In the genomic region with DNA sequence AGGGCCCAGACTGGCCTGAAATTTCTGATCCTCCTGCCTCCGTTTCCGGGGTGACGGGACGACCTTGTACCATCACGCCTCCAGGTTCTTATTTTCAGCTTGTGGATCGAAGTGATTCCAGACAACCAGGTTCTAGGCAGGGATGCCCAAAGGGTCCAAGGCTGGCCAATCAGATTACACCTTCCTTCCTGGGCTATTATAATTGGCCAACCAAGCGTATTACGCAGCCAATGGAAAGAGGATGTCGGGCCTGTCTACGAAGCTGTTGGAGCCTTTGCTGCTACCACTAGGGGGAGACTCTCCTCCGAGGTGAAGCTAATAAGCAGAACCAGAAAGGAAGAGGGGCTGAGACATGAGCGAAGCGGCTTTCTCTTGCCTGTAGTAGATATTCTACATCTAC, we compare ENCODE assay signal across 9 mouse cellular contexts. TPM values are rescaled to one million over a fixed set of nuclear protein-coding genes. Genes with fewer than 3 reads are reported as not detected.
DNase-seq lines count a peak whose midpoint lies in the region; ATAC-seq and TF ChIP-seq lines count a peak whose summit lies in the region.
"Had no signal": no experiment of that assay in that cellular context is flagged by ENCODE, and none has a peak within 500 bp of the region (broad histone marks: within the 10 kb centered on the region; RNA-seq: fewer than 3 reads in every experiment).

No protein-coding gene starts in this region.

- peak; percentile 54 for DNase-seq in G1E (ENCODE audit: low spot score)
- peak; percentile 70 for DNase-seq in c-Kit-positive CD71-positive TER-119-negative erythroid progenitor cells, embryonic 14.5 days (ENCODE audit: low read depth)
- peak; percentile 54 to 77 for DNase-seq in heart, postnatal 14 days
- DNase-seq in kidney, postnatal 4 days = peak; percentile 79 to 90

- H3K27ac ChIP-seq in forebrain, embryonic 13.5 days = no peak overlapping the region
- no peak overlapping the region for H3K27ac ChIP-seq in liver, embryonic 15.5 days (replicated peaks)
- no peak overlapping the region for H3K27ac ChIP-seq in neural tube, embryonic 12.5 days
- H3K27ac ChIP-seq in testis, adult 2 months (ENCODE audit: control insufficient read depth, insufficient read depth, low read depth, low read length) = no peak overlapping the region

- no peaks in the 10 kb centered on the region for H3K36me3 ChIP-seq in G1E (replicated peaks)
- no peaks in the 10 kb centered on the region for H3K36me3 ChIP-seq in forebrain, embryonic 13.5 days (ENCODE audit: poor library complexity, severe bottlenecking)
- no peaks in the 10 kb centered on the region for H3K36me3 ChIP-seq in liver, embryonic 15.5 days (replicated peaks)
- H3K36me3 ChIP-seq in neural tube, embryonic 12.5 days = no peaks in the 10 kb centered on the region
- no peaks in the 10 kb centered on the region for H3K36me3 ChIP-seq in testis, adult 2 months (ENCODE audit: control insufficient read depth, insufficient read depth, low read length)

- H3K9me3 ChIP-seq in G1E (replicated peaks) = no peaks in the 10 kb centered on the region
- H3K9me3 ChIP-seq in forebrain, embryonic 13.5 days (replicated peaks) = no peaks in the 10 kb centered on the region
- no peaks in the 10 kb centered on the region for H3K9me3 ChIP-seq in liver, embryonic 15.5 days (replicated peaks)
- no peaks in the 10 kb centered on the region for H3K9me3 ChIP-seq in neural tube, embryonic 12.5 days

- 0 out of 2 replicates have a peak, but pooled peaks have one; percentile 15 for ATAC-seq in G1E (ENCODE audit: extremely low read depth, insufficient number of reproducible peaks, low FRiP score, poor library complexity, severe bottlenecking)
- peak; percentile 92 for ATAC-seq in forebrain, embryonic 13.5 days
- ATAC-seq in liver, embryonic 15.5 days (ENCODE audit: insufficient read depth) = 0 out of 2 replicates have a peak, but pooled peaks have one; percentile 44
- peak; percentile 92 for ATAC-seq in neural tube, embryonic 12.5 days (ENCODE audit: low FRiP score, low read depth)

- TF ChIP-seq CTCF in G1E (IDR thresholded peaks at IDR 0.05; ENCODE audit: low read depth, low read length) = peak; percentile 75
- peak; percentile 86; the same call in 1 of the 2 replicates for TF ChIP-seq CTCF in testis, adult 2 months (IDR thresholded peaks at IDR 0.05; ENCODE audit: control insufficient read depth, insufficient read depth, insufficient replicate concordance, low read depth, low read length)

- no peak overlapping the region for H3K9ac ChIP-seq in forebrain, embryonic 13.5 days
- no peak overlapping the region for H3K9ac ChIP-seq in liver, embryonic 15.5 days
- no peak overlapping the region for H3K9ac ChIP-seq in neural tube, embryonic 12.5 days

- peaks cover 14% of the 10 kb centered on the region for H3K4me1 ChIP-seq in G1E (ENCODE audit: insufficient read depth, low read depth, low read length)
- H3K4me1 ChIP-seq in forebrain, embryonic 13.5 days = peaks cover 33% of the 10 kb centered on the region
- H3K4me1 ChIP-seq in liver, embryonic 15.5 days (replicated peaks) = peaks cover 4% of the 10 kb centered on the region; the same call in 1 of the 2 replicates
- H3K4me1 ChIP-seq in neural tube, embryonic 12.5 days = peaks cover 9% of the 10 kb centered on the region; the same call in 1 of the 2 replicates
- peaks cover 13% of the 10 kb centered on the region for H3K4me1 ChIP-seq in testis, adult 2 months (ENCODE audit: control insufficient read depth, insufficient read depth, low read length)

- intact Hi-C loops in heart, postnatal 14 days (cut with DNase I) = no loop called here

- H3K27me3 ChIP-seq in G1E (ENCODE audit: insufficient read depth, low read length) = peaks cover 38% of the 10 kb centered on the region
- H3K27me3 ChIP-seq in forebrain, embryonic 13.5 days = peaks cover 21% of the 10 kb centered on the region
- peaks cover 41% of the 10 kb centered on the region for H3K27me3 ChIP-seq in liver, embryonic 15.5 days
- peaks cover 34% of the 10 kb centered on the region for H3K27me3 ChIP-seq in neural tube, embryonic 12.5 days (replicated peaks)
- H3K27me3 ChIP-seq in testis, adult 2 months (ENCODE audit: control insufficient read depth, insufficient read depth, low read length) = no peaks in the 10 kb centered on the region

- H3K4me2 ChIP-seq in forebrain, embryonic 13.5 days = peak overlapping the region; percentile 47
- no peak overlapping the region for H3K4me2 ChIP-seq in liver, embryonic 15.5 days
- peak overlapping the region; percentile 50 for H3K4me2 ChIP-seq in neural tube, embryonic 12.5 days (replicated peaks)

- no peak for TF ChIP-seq POLR2A in testis, adult 2 months (IDR thresholded peaks at IDR 0.05; ENCODE audit: control insufficient read depth, low read depth, low read length)

- H3K4me3 ChIP-seq in G1E (ENCODE audit: low read depth, low read length) = no peak overlapping the region
- H3K4me3 ChIP-seq in forebrain, embryonic 13.5 days = peak overlapping the region; percentile 21
- H3K4me3 ChIP-seq in liver, embryonic 15.5 days (replicated peaks) = no peak overlapping the region
- H3K4me3 ChIP-seq in neural tube, embryonic 12.5 days = no peak overlapping the region
- peak overlapping the region; percentile 32 for H3K4me3 ChIP-seq in testis, adult 2 months (ENCODE audit: control insufficient read depth, low read depth, low read length)
- H3K4me3 ChIP-seq: myocyte had no signal

- 5% methylated on average over 13 of the region's 13 CpGs for WGBS in forebrain, embryonic 13.5 days
- WGBS in liver, embryonic 15.5 days (ENCODE audit: insufficient replicate concordance) = 8% methylated on average over 13 of the region's 13 CpGs
- WGBS in neural tube, embryonic 12.5 days = 7% methylated on average over 13 of the region's 13 CpGs

RNA-seq across cellular contexts. Expression of gene Sdhaf1, which starts 8.2 kb away (rescaled TPM):
- total RNA-seq in G1E (2014; fragmentation: Nextera tagmentation) = 4.1 and 4.3 TPM in 2 replicates
- total RNA-seq in G1E (2017) = 8.9 and 11.4 TPM in 2 replicates
- polyA plus RNA-seq in G1E (2012) = 9.2 and 11.7 TPM in 2 replicates
- polyA plus RNA-seq in forebrain, embryonic 13.5 days (2015; fragmentation: Nextera tagmentation; extraction: Ambion mirVana) = 24.2 and 24.7 TPM in 2 replicates
- total RNA-seq in heart, postnatal 14 days (2021) = 10 to 100 TPM; 12.1 to 12.8 TPM
- polyA plus RNA-seq in liver, embryonic 15.5 days (2015; fragmentation: Nextera tagmentation; extraction: Ambion mirVana) = 4.3 and 5.1 TPM in 2 replicates
- polyA plus RNA-seq in neural tube, embryonic 12.5 days (2016; fragmentation: Nextera tagmentation; extraction: Ambion mirVana) = 25.9 and 26.7 TPM in 2 replicates
- polyA plus RNA-seq in testis, adult 2 months (2012; rRNA removed) = 6.1 and 6.5 TPM in 2 replicates

RNA-seq across cellular contexts. Expression of gene E130208F15Rik, which starts 10.3 kb away (rescaled TPM):
- total RNA-seq in G1E (2014; fragmentation: Nextera tagmentation) = 1.3 and 1.6 TPM in 2 replicates
- 2.3 and 2.4 TPM in 2 replicates for total RNA-seq in G1E (2017)
- polyA plus RNA-seq in G1E (2012) = 0.49 and 0.85 TPM in 2 replicates
- polyA plus RNA-seq in forebrain, embryonic 13.5 days (2015; fragmentation: Nextera tagmentation; extraction: Ambion mirVana) = not detected in 2 replicates
- total RNA-seq in heart, postnatal 14 days (2021) = under 1 TPM; 0.85 to 0.88 TPM
- 1.4 and 2.0 TPM in 2 replicates for polyA plus RNA-seq in liver, embryonic 15.5 days (2015; fragmentation: Nextera tagmentation; extraction: Ambion mirVana)
- not detected in 2 replicates for polyA plus RNA-seq in neural tube, embryonic 12.5 days (2016; fragmentation: Nextera tagmentation; extraction: Ambion mirVana)
- 0.18 and 0.28 TPM in 2 replicates for polyA plus RNA-seq in testis, adult 2 months (2012; rRNA removed)

RNA-seq across cellular contexts. Expression of gene Syne4, which starts 17.3 kb away (rescaled TPM):
- total RNA-seq in G1E (2014; fragmentation: Nextera tagmentation) = 2.1 and 5.4 TPM in 2 replicates
- total RNA-seq in G1E (2017) = 1.0 and 2.6 TPM in 2 replicates
- 2.8 and 4.0 TPM in 2 replicates for polyA plus RNA-seq in G1E (2012)
- polyA plus RNA-seq in forebrain, embryonic 13.5 days (2015; fragmentation: Nextera tagmentation; extraction: Ambion mirVana) = 9.2 and 12.7 TPM in 2 replicates
- 1 to 10 TPM; 1.4 to 1.8 TPM for total RNA-seq in heart, postnatal 14 days (2021)
- 15.7 and 20.2 TPM in 2 replicates for polyA plus RNA-seq in liver, embryonic 15.5 days (2015; fragmentation: Nextera tagmentation; extraction: Ambion mirVana)
- polyA plus RNA-seq in neural tube, embryonic 12.5 days (2016; fragmentation: Nextera tagmentation; extraction: Ambion mirVana) = 21.8 and 24.3 TPM in 2 replicates
- polyA plus RNA-seq in testis, adult 2 months (2012; rRNA removed) = 7.4 and 9.6 TPM in 2 replicates

RNA-seq across cellular contexts. Expression of gene Alkbh6, which starts 23.4 kb away (rescaled TPM):
- total RNA-seq in G1E (2014; fragmentation: Nextera tagmentation) = 17.2 and 22.1 TPM in 2 replicates
- total RNA-seq in G1E (2017) = 18.5 and 24.1 TPM in 2 replicates
- 44.2 and 52.2 TPM in 2 replicates for polyA plus RNA-seq in G1E (2012)
- polyA plus RNA-seq in forebrain, embryonic 13.5 days (2015; fragmentation: Nextera tagmentation; extraction: Ambion mirVana) = 101 and 102 TPM in 2 replicates
- 10 to 100 TPM; 22.0 to 23.0 TPM for total RNA-seq in heart, postnatal 14 days (2021)
- 15.9 and 16.5 TPM in 2 replicates for polyA plus RNA-seq in liver, embryonic 15.5 days (2015; fragmentation: Nextera tagmentation; extraction: Ambion mirVana)
- 93.4 and 95.9 TPM in 2 replicates for polyA plus RNA-seq in neural tube, embryonic 12.5 days (2016; fragmentation: Nextera tagmentation; extraction: Ambion mirVana)
- polyA plus RNA-seq in testis, adult 2 months (2012; rRNA removed) = 36.5 and 38.0 TPM in 2 replicates

RNA-seq across cellular contexts. Expression of gene Lrfn3, which starts 30.7 kb away (rescaled TPM):
- total RNA-seq in G1E (2014; fragmentation: Nextera tagmentation) (not detected in 2 replicates), G1E (2017) (0.11 and 0.12 TPM in 2 replicates)
- polyA plus RNA-seq in G1E (2012) = not detected in 2 replicates
- polyA plus RNA-seq in forebrain, embryonic 13.5 days (2015; fragmentation: Nextera tagmentation; extraction: Ambion mirVana) = 8.1 and 9.7 TPM in 2 replicates
- total RNA-seq in heart, postnatal 14 days (2021) = 1 to 10 TPM in 1 of 2 experiments, under 1 TPM in 1; 0.83 to 1.2 TPM
- polyA plus RNA-seq in liver, embryonic 15.5 days (2015; fragmentation: Nextera tagmentation; extraction: Ambion mirVana) = 1.9 and 2.0 TPM in 2 replicates
- 10.7 and 11.1 TPM in 2 replicates for polyA plus RNA-seq in neural tube, embryonic 12.5 days (2016; fragmentation: Nextera tagmentation; extraction: Ambion mirVana)
- 0.27 and 0.35 TPM in 2 replicates for polyA plus RNA-seq in testis, adult 2 months (2012; rRNA removed)

Comparison
In these comparisons a context has a peak if more than half of its experiments do, and no peak if none do; other contexts are left out.
1. ATAC-seq: peak in every context shown above with its lines; median percentile 92 in forebrain, embryonic 13.5 days; 92 in neural tube, embryonic 12.5 days; 44 in liver, embryonic 15.5 days; 15 in G1E.
2. H3K4me3 ChIP-seq: peak in forebrain, embryonic 13.5 days (single experiment) and testis, adult 2 months (single experiment); none in G1E (single experiment), liver, embryonic 15.5 days (single experiment) and neural tube, embryonic 12.5 days (single experiment).
3. Peak in every context shown above with its lines, with median percentiles within 50 percentile points of each other: DNase-seq.